Mouse (Mus musculus): ENCODE results near the gene Commd8. TPM values are rescaled to one million over a fixed set of nuclear protein-coding genes. Genes with fewer than 3 reads are reported as not detected.
A peak's percentile ranks its signal among the peaks of the same experiment; 100 is the strongest.

The Commd8 gene
- polyA plus RNA-seq (2016; fragmentation: Nextera tagmentation; extraction: Ambion mirVana): 76.0 and 79.2 TPM in 2 replicates

GRCm38 (mm10) chr5:72167594-72168284 lies at the start of gene Commd8:
Commd8 (minus strand) TSS chr5:72168189.
- Histone ChIP-seq H3K27me3 (replicated peaks) (no peaks in the 10 kb centered on the region), H3K36me3 (peaks cover 23% of the 10 kb centered on the region), H3K4me2 (peak within 1 kb of the TSS; percentile 88), H3K9me3 (replicated peaks) (no peaks in the 10 kb centered on the region), H3K4me1 (peaks cover 41% of the 10 kb centered on the region), H3K9ac (peak within 1 kb of the TSS; percentile 90), H3K4me3 (peak within 1 kb of the TSS; percentile 92), H3K27ac (peak within 1 kb of the TSS; percentile 79)
- under 1% methylated on average over 38 of the region's 38 CpGs for WGBS (ENCODE audit: insufficient replicate concordance)
- ATAC-seq: peak; percentile 90

- WGBS (ENCODE audit: insufficient replicate concordance): 85% methylated on average over 18 of the region's 18 CpGs
- no peak overlapping the region for H3K27ac ChIP-seq
- H3K4me2 ChIP-seq: no peak overlapping the region
- no peak for ATAC-seq
- H3K4me1 ChIP-seq: peaks cover 4% of the 10 kb centered on the region; the same call in 1 of the 2 replicates
- H3K9ac ChIP-seq: no peak overlapping the region
- H3K4me3 ChIP-seq: no peak overlapping the region
- H3K9me3 ChIP-seq (replicated peaks): no peaks in the 10 kb centered on the region
- no peaks in the 10 kb centered on the region for H3K27me3 ChIP-seq (replicated peaks)
- H3K36me3 ChIP-seq: no peaks in the 10 kb centered on the region
Measured at GRCm38 (mm10) chr5:72211741-72212140, 43.8 kb upstream of the Commd8 start.

- WGBS (ENCODE audit: insufficient replicate concordance): 83% methylated on average over 5 of the region's 5 CpGs
- ATAC-seq: no peak
- no peak overlapping the region for H3K4me2 ChIP-seq
- H3K4me3 ChIP-seq: no peak overlapping the region
- no peak overlapping the region for H3K27ac ChIP-seq
- H3K9me3 ChIP-seq (replicated peaks): no peaks in the 10 kb centered on the region
- peaks cover 4% of the 10 kb centered on the region; the same call in 1 of the 2 replicates for H3K4me1 ChIP-seq
- H3K27me3 ChIP-seq (replicated peaks): no peaks in the 10 kb centered on the region
- no peaks in the 10 kb centered on the region for H3K36me3 ChIP-seq
- no peak overlapping the region for H3K9ac ChIP-seq
Measured at GRCm38 (mm10) chr5:72210812-72211139, 42.8 kb upstream of the Commd8 start.

GRCm38 (mm10) chr5:72210123-72210811 lies 42.3 kb upstream of the Commd8 start:
- no peak overlapping the region for H3K4me2 ChIP-seq
- H3K4me1 ChIP-seq: peaks cover 4% of the 10 kb centered on the region; the same call in 1 of the 2 replicates
- H3K9ac ChIP-seq: no peak overlapping the region
- no peaks in the 10 kb centered on the region for H3K27me3 ChIP-seq (replicated peaks)
- no peak overlapping the region for H3K4me3 ChIP-seq
- no peaks in the 10 kb centered on the region for H3K36me3 ChIP-seq
- H3K27ac ChIP-seq: no peak overlapping the region
- WGBS (ENCODE audit: insufficient replicate concordance): 78% methylated on average over 13 of the region's 13 CpGs
- no peak for ATAC-seq
- H3K9me3 ChIP-seq (replicated peaks): no peaks in the 10 kb centered on the region

GRCm38 (mm10) chr5:72208515-72208914 lies 40.5 kb upstream of the Commd8 start:
- H3K4me2 ChIP-seq: no peak overlapping the region
- no peak for ATAC-seq
- no peaks in the 10 kb centered on the region for H3K9me3 ChIP-seq (replicated peaks)
- H3K9ac ChIP-seq: no peak overlapping the region
- no peaks in the 10 kb centered on the region for H3K36me3 ChIP-seq
- H3K4me3 ChIP-seq: no peak overlapping the region
- no peaks in the 10 kb centered on the region for H3K27me3 ChIP-seq (replicated peaks)
- 77% methylated on average over 1 of the region's 1 CpGs for WGBS (ENCODE audit: insufficient replicate concordance)
- H3K27ac ChIP-seq: no peak overlapping the region
- H3K4me1 ChIP-seq: peaks cover 19% of the 10 kb centered on the region

- no peak for ATAC-seq
- 75% methylated on average over 5 of the region's 5 CpGs for WGBS (ENCODE audit: insufficient replicate concordance)
- no peak overlapping the region for H3K27ac ChIP-seq
- H3K9ac ChIP-seq: no peak overlapping the region
- H3K4me2 ChIP-seq: no peak overlapping the region
- no peaks in the 10 kb centered on the region for H3K36me3 ChIP-seq
- H3K27me3 ChIP-seq (replicated peaks): no peaks in the 10 kb centered on the region
- no peaks in the 10 kb centered on the region for H3K9me3 ChIP-seq (replicated peaks)
- H3K4me3 ChIP-seq: no peak overlapping the region
- H3K4me1 ChIP-seq: peaks cover 34% of the 10 kb centered on the region
Measured at GRCm38 (mm10) chr5:72205271-72205670, 37.3 kb upstream of the Commd8 start.

- Histone ChIP-seq H3K9me3 (replicated peaks) (no peaks in the 10 kb centered on the region), H3K9ac (peak overlapping the region; percentile 72; the same call in 1 of the 2 replicates), H3K4me1 (peaks cover 34% of the 10 kb centered on the region), H3K36me3 (no peaks in the 10 kb centered on the region), H3K4me2 (peak overlapping the region; percentile 76), H3K4me3 (peak overlapping the region; percentile 67), H3K27me3 (replicated peaks) (no peaks in the 10 kb centered on the region), H3K27ac (no peak overlapping the region)
- WGBS (ENCODE audit: insufficient replicate concordance): 48% methylated on average over 2 of the region's 2 CpGs
- ATAC-seq: no peak
Measured at GRCm38 (mm10) chr5:72204507-72204906, 36.5 kb upstream of the Commd8 start.

GRCm38 (mm10) chr5:72203734-72204073 lies 35.7 kb upstream of the Commd8 start:
- Histone ChIP-seq H3K4me1 (peaks cover 34% of the 10 kb centered on the region), H3K4me3 (peak overlapping the region; percentile 67), H3K27ac (peak overlapping the region; percentile 69; the same call in 1 of the 2 replicates), H3K9ac (peak overlapping the region; percentile 72), H3K27me3 (replicated peaks) (no peaks in the 10 kb centered on the region), H3K9me3 (replicated peaks) (no peaks in the 10 kb centered on the region), H3K36me3 (no peaks in the 10 kb centered on the region), H3K4me2 (peak overlapping the region; percentile 76)
- ATAC-seq: peak; percentile 6; the same call in 1 of the 2 replicates
- 9% methylated on average over 10 of the region's 10 CpGs for WGBS (ENCODE audit: insufficient replicate concordance)

GRCm38 (mm10) chr5:72203028-72203733 lies 35.2 kb upstream of the Commd8 start:
- H3K27ac ChIP-seq: peak overlapping the region; percentile 69
- H3K4me2 ChIP-seq: peak overlapping the region; percentile 76
- peak; percentile 100 for ATAC-seq
- H3K9me3 ChIP-seq (replicated peaks): no peaks in the 10 kb centered on the region
- no peaks in the 10 kb centered on the region for H3K36me3 ChIP-seq
- WGBS (ENCODE audit: insufficient replicate concordance): under 1% methylated on average over 32 of the region's 32 CpGs
- no peaks in the 10 kb centered on the region for H3K27me3 ChIP-seq (replicated peaks)
- peaks cover 34% of the 10 kb centered on the region for H3K4me1 ChIP-seq
- H3K9ac ChIP-seq: peak overlapping the region; percentile 72
- H3K4me3 ChIP-seq: peak overlapping the region; percentile 67

- no peak for ATAC-seq
- H3K9me3 ChIP-seq (replicated peaks): no peaks in the 10 kb centered on the region
- H3K27ac ChIP-seq: no peak overlapping the region
- no peaks in the 10 kb centered on the region for H3K27me3 ChIP-seq (replicated peaks)
- 36% methylated on average over 10 of the region's 10 CpGs for WGBS (ENCODE audit: insufficient replicate concordance)
- H3K4me2 ChIP-seq: peak overlapping the region; percentile 51
- H3K9ac ChIP-seq: no peak overlapping the region
- H3K4me3 ChIP-seq: no peak overlapping the region
- H3K4me1 ChIP-seq: peaks cover 30% of the 10 kb centered on the region
- no peaks in the 10 kb centered on the region for H3K36me3 ChIP-seq
Measured at GRCm38 (mm10) chr5:72202016-72202415, 34.0 kb upstream of the Commd8 start.

GRCm38 (mm10) chr5:72201600-72201999 lies 33.6 kb upstream of the Commd8 start:
- Histone ChIP-seq H3K4me3 (no peak overlapping the region), H3K36me3 (no peaks in the 10 kb centered on the region), H3K4me1 (peaks cover 30% of the 10 kb centered on the region), H3K27me3 (replicated peaks) (no peaks in the 10 kb centered on the region), H3K9me3 (replicated peaks) (no peaks in the 10 kb centered on the region), H3K27ac (no peak overlapping the region), H3K9ac (no peak overlapping the region), H3K4me2 (peak overlapping the region; percentile 51)
- 31% methylated on average over 7 of the region's 7 CpGs for WGBS (ENCODE audit: insufficient replicate concordance)
- no peak for ATAC-seq

- Histone ChIP-seq H3K9ac (no peak overlapping the region), H3K4me3 (no peak overlapping the region), H3K27me3 (replicated peaks) (no peaks in the 10 kb centered on the region), H3K9me3 (replicated peaks) (no peaks in the 10 kb centered on the region), H3K36me3 (no peaks in the 10 kb centered on the region), H3K27ac (no peak overlapping the region), H3K4me1 (no peaks in the 10 kb centered on the region), H3K4me2 (no peak overlapping the region)
- WGBS (ENCODE audit: insufficient replicate concordance): 56% methylated on average over 1 of the region's 1 CpGs
- no peak for ATAC-seq
Measured at GRCm38 (mm10) chr5:72195442-72195841, 27.5 kb upstream of the Commd8 start.
